Comparison of ENCODE assay signal across 9 mouse cellular contexts in genomic region chrX:72655789-72656188, GRCm38 (mm10). TPM values are rescaled to one million over a fixed set of nuclear protein-coding genes. Genes with fewer than 3 reads are reported as not detected.
DNase-seq lines count a peak whose midpoint lies in the region; ATAC-seq and TF ChIP-seq lines count a peak whose summit lies in the region.
"Had no signal": no experiment of that assay in that cellular context is flagged by ENCODE, and none has a peak within 500 bp of the region (broad histone marks: within the 10 kb centered on the region; RNA-seq: fewer than 3 reads in every experiment).

No protein-coding gene starts in this region.

- H3K4me1 ChIP-seq in G1E (ENCODE audit: insufficient read depth, low read depth, low read length), result peaks cover 13% of the 10 kb centered on the region
- H3K4me1 ChIP-seq in hindbrain, embryonic 11.5 days (replicated peaks; ENCODE audit: control insufficient read depth, insufficient read depth, low read length), result no peaks in the 10 kb centered on the region
- no peaks in the 10 kb centered on the region for H3K4me1 ChIP-seq in midbrain, embryonic 12.5 days
- H3K4me1 ChIP-seq in lung, postnatal 0 days (ENCODE audit: insufficient read depth, low read depth, low read length), result no peaks in the 10 kb centered on the region
- H3K4me1 ChIP-seq: liver, embryonic 15.5 days had no signal

- peak overlapping the region; percentile 19; the same call in 1 of the 2 replicates for H3K9ac ChIP-seq in hindbrain, embryonic 11.5 days (ENCODE audit: low read depth, low read length)
- peak overlapping the region; percentile 31; the same call in 1 of the 2 replicates for H3K9ac ChIP-seq in midbrain, embryonic 12.5 days (replicated peaks)
- H3K9ac ChIP-seq in lung, postnatal 0 days (replicated peaks; ENCODE audit: low read depth), result no peak overlapping the region
- H3K9ac ChIP-seq: liver, embryonic 15.5 days had no signal

- H3K27me3 ChIP-seq in G1E (ENCODE audit: insufficient read depth, low read length), result no peaks in the 10 kb centered on the region
- H3K27me3 ChIP-seq in hindbrain, embryonic 11.5 days (ENCODE audit: control insufficient read depth, insufficient read depth, low read length), result no peaks in the 10 kb centered on the region
- H3K27me3 ChIP-seq in midbrain, embryonic 12.5 days, result peaks cover 6% of the 10 kb centered on the region; the same call in 1 of the 2 replicates
- no peaks in the 10 kb centered on the region for H3K27me3 ChIP-seq in lung, postnatal 0 days (replicated peaks; ENCODE audit: insufficient read depth, low read length)

- no peak for TF ChIP-seq EP300 in lung, postnatal 0 days (IDR thresholded peaks at IDR 0.05)

- H3K27ac ChIP-seq in hindbrain, embryonic 11.5 days (ENCODE audit: low read depth, low read length), result no peak overlapping the region
- 0 out of 2 replicates have a peak overlapping the region, but pooled peaks have one; percentile 25 for H3K27ac ChIP-seq in midbrain, embryonic 12.5 days (replicated peaks)
- H3K27ac ChIP-seq in lung, postnatal 0 days (ENCODE audit: low read length), result no peak overlapping the region
- H3K27ac ChIP-seq: liver, embryonic 15.5 days had no signal

- 11% methylated on average over 8 of the region's 11 CpGs for WGBS in hindbrain, embryonic 11.5 days
- 10% methylated on average over 7 of the region's 11 CpGs for WGBS in midbrain, embryonic 12.5 days
- WGBS in lung, postnatal 0 days, result 9% methylated on average over 7 of the region's 11 CpGs

- peak; percentile 11 for DNase-seq in cerebellum, postnatal 14 days
- DNase-seq in cerebellum, adult 8-10 months, result no peak
- DNase-seq in G1E (ENCODE audit: low spot score), result no peak
- no peak for DNase-seq in hindbrain, embryonic 11.5 days (ENCODE audit: low spot score)
- DNase-seq in adrenal gland, adult 2 months, result no peak
- no peak for DNase-seq in lung, postnatal 0 days (ENCODE audit: low spot score)
- no peak for DNase-seq in thymus, adult 18-20 months

- H3K9me3 ChIP-seq in G1E (replicated peaks), result no peaks in the 10 kb centered on the region
- no peaks in the 10 kb centered on the region for H3K9me3 ChIP-seq in hindbrain, embryonic 11.5 days (ENCODE audit: control insufficient read depth, low read length)
- H3K9me3 ChIP-seq in midbrain, embryonic 12.5 days, result no peaks in the 10 kb centered on the region
- H3K9me3 ChIP-seq in lung, postnatal 0 days (ENCODE audit: low read length), result no peaks in the 10 kb centered on the region
- H3K9me3 ChIP-seq: liver, embryonic 15.5 days had no signal

- H3K4me2 ChIP-seq in hindbrain, embryonic 11.5 days (replicated peaks; ENCODE audit: low read depth, low read length), result peak overlapping the region; percentile 41
- peak overlapping the region; percentile 57 for H3K4me2 ChIP-seq in midbrain, embryonic 12.5 days (replicated peaks)
- no peak overlapping the region for H3K4me2 ChIP-seq in lung, postnatal 0 days (replicated peaks; ENCODE audit: low read depth, low read length)
- H3K4me2 ChIP-seq: liver, embryonic 15.5 days had no signal

- peak overlapping the region; percentile 62; the same call in 1 of the 2 replicates for H3K4me3 ChIP-seq in G1E (ENCODE audit: low read depth, low read length)
- H3K4me3 ChIP-seq in hindbrain, embryonic 11.5 days (ENCODE audit: low read depth, low read length), result peak overlapping the region; percentile 29
- H3K4me3 ChIP-seq in midbrain, embryonic 12.5 days, result peak overlapping the region; percentile 39
- no peak overlapping the region for H3K4me3 ChIP-seq in lung, postnatal 0 days (ENCODE audit: low read depth, low read length)
- H3K4me3 ChIP-seq: liver, embryonic 15.5 days had no signal

- no peak for TF ChIP-seq CTCF in G1E (IDR thresholded peaks at IDR 0.05; ENCODE audit: low read depth, low read length)
- no peak for TF ChIP-seq CTCF in lung, postnatal 0 days (IDR thresholded peaks at IDR 0.05)

- H3K36me3 ChIP-seq in G1E (replicated peaks), result no peaks in the 10 kb centered on the region
- H3K36me3 ChIP-seq in hindbrain, embryonic 11.5 days (ENCODE audit: control insufficient read depth, insufficient read depth, low read length), result no peaks in the 10 kb centered on the region
- H3K36me3 ChIP-seq in midbrain, embryonic 12.5 days, result no peaks in the 10 kb centered on the region
- no peaks in the 10 kb centered on the region for H3K36me3 ChIP-seq in lung, postnatal 0 days (ENCODE audit: insufficient read depth, low read length)
- H3K36me3 ChIP-seq: liver, embryonic 15.5 days had no signal

- ATAC-seq in G1E (ENCODE audit: extremely low read depth, insufficient number of reproducible peaks, low FRiP score, poor library complexity, severe bottlenecking), result no peak
- peak; percentile 76 for ATAC-seq in hindbrain, embryonic 11.5 days (ENCODE audit: low FRiP score)
- ATAC-seq in midbrain, embryonic 12.5 days (ENCODE audit: low FRiP score, low read depth), result peak; percentile 84
- ATAC-seq in lung, postnatal 0 days, result no peak

RNA-seq across cellular contexts. Expression of gene Gabra3, which starts 0.9 kb away (rescaled TPM):
- 6.2 and 7.1 TPM in 2 replicates for total RNA-seq in G1E (2014; fragmentation: Nextera tagmentation)
- total RNA-seq in G1E (2017), result 0.55 and 0.87 TPM in 2 replicates
- polyA plus RNA-seq in G1E (2012), result 0.02 and 0.04 TPM in 2 replicates
- polyA plus RNA-seq in hindbrain, embryonic 11.5 days (2014; fragmentation: Nextera tagmentation; extraction: Ambion mirVana), result 1.4 and 2.8 TPM in 2 replicates
- 3.5 and 4.1 TPM in 2 replicates for polyA plus RNA-seq in midbrain, embryonic 12.5 days (2016; fragmentation: Nextera tagmentation; extraction: Ambion mirVana)
- total RNA-seq in adrenal gland, adult 2 months (2021), result 1 to 10 TPM in 1 of 2 experiments, under 1 TPM in 1; 0.75 to 2.3 TPM
- polyA plus RNA-seq in adrenal gland, adult 2 months (2012; rRNA removed), result 0.99 and 1.4 TPM in 2 replicates
- polyA plus RNA-seq in lung, postnatal 0 days (2015; fragmentation: Nextera tagmentation; extraction: Ambion mirVana), result 0.12 TPM in 2 replicates

Comparison
In these comparisons a context has a peak if more than half of its experiments do, and no peak if none do; other contexts are left out.
1. DNase-seq: peak in cerebellum, postnatal 14 days (2 of 2); none in cerebellum, adult 8-10 months (single experiment), G1E (single experiment), hindbrain, embryonic 11.5 days (single experiment), adrenal gland, adult 2 months (single experiment), lung, postnatal 0 days (single experiment) and thymus, adult 18-20 months (0 of 2).
2. ATAC-seq: peak in hindbrain, embryonic 11.5 days (single experiment) and midbrain, embryonic 12.5 days (single experiment); none in G1E (single experiment) and lung, postnatal 0 days (single experiment).